Mouse (Mus musculus) frontal cortex, postnatal 36 days (tissue): ENCODE measurements around the gene Arhgef19.

Source experiments
- DNase-seq, 2 experiments: peaks; one replicate each; pipeline ENCODE4 v3.0.0; 2022; ENCODE audit warnings: low spot score in 2 of 2

The Arhgef19 gene

DNA sequence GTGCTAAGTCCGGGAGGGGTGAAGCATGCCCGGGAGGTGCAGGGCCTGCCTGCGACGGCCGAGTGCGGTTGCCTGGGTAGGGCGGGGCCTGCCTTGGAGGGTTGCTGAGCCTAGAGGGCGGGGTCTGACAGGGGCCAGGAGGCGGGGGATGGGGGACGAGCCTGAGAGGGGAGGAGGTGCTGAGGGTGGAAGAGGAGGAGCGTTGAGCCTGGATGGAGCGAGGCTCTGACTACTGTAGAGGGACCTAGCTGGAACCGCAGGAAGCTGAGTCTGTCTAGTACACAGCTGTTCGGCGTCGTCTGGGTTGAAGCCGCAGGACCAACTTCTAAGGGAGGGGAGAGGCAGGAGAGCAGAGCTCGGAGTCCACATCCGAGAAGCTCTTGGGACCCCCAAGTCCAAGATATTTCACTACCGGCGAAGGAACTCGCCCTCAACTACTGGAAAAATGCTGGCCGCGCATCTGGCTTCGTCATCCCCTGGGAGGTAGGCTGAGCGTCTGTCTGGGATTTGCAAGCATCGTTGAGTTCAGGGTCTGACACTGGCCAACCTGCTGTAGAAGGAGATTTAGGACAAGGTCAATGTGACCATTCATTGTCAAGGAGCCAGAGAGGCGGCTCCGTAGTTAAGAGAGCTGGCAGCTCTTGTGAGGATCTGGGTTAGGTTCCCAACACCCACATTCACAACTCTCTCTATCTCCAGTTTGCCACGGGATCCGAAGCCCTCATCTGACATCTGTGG is at the start of gene Arhgef19:
TSS of gene Arhgef19 (plus strand) at position 112 of the 738 bp plus-strand sequence.
- peak; percentile 34 to 47 for DNase-seq

DNA sequence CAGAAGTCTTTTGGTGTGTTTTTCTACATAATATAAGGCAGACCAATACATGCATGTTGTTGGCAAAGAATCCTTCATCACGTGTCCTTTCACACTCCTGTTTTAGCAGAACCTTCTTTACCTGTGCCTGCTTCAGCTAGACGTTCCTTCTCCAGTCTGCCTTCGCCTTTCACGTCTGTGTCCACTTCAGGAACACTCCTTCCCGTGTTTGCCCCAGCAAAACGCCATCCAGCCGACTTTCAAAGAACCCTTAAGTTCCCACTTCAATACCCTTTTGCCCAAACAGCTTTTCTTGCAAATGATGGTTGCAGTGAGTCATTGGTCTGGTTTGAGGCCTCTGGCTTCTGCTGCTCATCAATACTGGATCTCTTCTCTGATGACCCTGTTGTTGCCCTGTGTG is 48.0 kb upstream of the Arhgef19 start:
- DNase-seq: no peak

DNA sequence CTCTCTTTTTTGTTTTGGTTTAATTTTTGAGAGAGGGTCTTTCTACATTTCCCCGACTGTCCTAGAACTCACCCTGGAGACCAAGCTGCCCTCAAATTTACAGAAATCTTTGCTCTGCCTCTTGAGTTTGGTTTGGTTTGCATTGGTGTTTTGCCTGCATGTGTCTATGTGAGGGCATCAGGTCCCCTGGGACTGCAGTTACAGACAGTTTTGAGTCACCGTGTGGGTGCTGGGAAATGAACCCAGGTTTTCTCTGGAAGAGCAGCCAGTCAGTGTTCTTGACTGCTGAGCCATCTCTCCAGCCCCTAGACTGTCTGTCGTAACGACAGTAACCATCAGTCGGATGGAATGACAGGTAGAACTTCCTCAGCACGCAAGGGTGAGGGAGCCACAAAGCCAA is 44.7 kb upstream of the Arhgef19 start:
- no peak for DNase-seq

DNA sequence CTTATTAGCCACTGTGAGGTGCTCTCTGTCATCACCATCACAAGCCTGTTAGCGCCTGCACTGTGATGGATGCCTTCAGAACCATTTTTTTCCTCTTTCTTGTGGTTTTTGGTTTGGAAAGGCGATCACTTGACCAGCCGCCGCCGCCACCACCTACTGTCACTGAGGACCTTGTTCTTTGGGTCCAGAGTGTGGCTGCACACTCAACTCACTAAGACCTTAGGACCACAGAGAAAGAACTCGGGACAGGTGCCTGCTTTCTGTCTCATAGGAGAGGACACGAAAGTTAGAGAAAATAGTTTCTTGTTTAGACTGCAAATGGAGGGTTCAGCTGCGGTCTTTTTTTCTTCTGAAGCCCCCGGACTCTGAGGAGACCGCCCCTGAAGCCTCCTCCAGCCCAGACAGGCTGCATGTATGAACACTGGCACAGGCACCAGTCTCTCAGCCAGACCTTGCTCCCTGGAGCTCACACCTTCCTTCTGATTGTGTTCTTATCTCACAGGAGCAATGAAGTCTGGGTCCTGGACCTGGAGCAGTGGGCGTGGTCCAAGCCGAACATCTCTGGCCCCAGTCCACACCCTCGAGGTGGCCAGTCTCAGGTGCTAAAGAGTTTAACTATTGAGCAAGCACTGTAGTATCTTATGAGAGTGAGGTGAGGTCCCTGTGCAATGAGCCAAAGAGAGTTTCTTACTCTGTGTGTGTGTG is 42.2 kb upstream of the Arhgef19 start:
- DNase-seq: no peak

- DNase-seq: no peak
Measured at GRCm38 (mm10) chr4:141197686-141198035, 41.6 kb upstream of the Arhgef19 start.

DNA sequence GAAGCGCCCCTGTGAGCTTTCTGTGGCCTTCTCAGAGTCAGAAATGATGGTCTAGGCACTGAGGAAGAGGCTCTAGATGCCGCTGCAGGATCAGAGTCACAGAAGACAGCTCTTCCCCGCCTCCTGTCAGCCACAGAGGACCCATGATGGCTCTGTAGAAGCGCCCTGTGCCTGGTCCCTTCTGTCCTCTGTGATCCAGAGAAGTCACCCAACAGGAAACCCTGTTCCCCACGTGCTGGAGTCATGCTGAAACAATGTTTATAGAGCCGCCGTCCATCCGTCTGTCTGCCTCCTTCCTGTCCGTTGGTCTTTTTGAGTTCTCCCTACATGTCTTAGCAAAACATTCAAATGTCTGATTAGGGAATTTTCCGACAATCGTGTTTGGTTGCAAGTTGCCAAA is 38.4 kb upstream of the Arhgef19 start:
- no peak for DNase-seq

GRCm38 (mm10) chr4:141202192-141202591 is 37.1 kb upstream of the Arhgef19 start:
- no peak for DNase-seq

GRCm38 (mm10) chr4:141204580-141205061 is 34.7 kb upstream of the Arhgef19 start:
- DNase-seq: peak; percentile 36 to 48

- DNase-seq: no peak
Measured at GRCm38 (mm10) chr4:141207081-141207480, 32.2 kb upstream of the Arhgef19 start.

DNA sequence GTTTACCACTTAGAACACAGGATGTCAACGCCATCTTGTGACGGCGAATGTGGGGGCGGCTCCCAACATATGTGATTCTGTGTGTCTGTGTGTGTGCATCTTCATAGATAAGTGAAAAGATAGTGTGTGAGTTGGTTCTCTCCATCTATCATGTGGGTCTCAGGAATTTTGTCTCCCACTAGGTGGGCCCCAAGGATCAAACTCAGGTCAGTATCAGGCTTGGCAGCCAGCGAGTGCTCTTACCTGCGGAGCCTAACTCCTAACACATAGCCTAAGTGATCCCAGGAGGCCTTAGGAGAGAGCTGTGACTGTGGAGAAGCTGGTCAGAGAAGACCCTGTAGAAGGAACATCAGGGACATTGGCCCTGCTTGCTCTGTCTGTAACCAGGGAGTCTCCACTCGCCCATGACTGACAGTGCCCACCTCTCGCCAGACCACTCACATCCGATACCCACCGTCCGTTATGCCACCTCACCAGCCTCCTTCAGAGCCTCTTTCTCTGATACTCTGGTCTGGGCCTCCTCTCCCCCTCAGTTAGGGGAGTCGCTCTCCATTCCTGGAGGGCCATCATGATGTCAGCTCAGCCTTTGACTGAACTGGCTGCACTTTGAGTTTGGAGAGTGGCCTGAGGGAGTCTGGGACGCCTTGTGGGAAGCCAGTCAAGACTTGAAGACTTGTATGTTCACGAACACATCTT is 28.6 kb upstream of the Arhgef19 start:
- DNase-seq: no peak

GRCm38 (mm10) chr4:141211646-141212045 is 27.7 kb upstream of the Arhgef19 start:
- DNase-seq: no peak

GRCm38 (mm10) chr4:141212892-141213291 is 26.4 kb upstream of the Arhgef19 start:
- no peak for DNase-seq

DNA sequence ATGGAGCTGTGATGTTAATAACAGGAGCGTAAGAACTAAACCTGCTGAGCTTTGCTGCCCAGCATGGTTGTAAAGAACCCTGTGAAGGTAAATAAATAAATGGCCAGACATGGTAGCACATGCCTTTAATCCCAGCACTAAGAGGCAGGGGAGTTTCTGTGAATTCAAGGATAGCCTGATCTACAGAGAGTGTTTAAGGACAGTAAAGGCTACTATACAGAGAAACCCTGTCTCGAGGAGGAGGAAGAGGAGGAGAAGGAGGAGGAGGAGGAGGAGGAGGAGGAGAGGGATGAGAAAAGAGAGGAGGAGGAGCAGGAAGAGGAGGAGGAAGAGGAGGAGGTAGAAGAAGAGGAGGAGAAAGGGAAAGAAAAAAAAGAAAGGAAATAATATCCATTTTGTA is 26.0 kb upstream of the Arhgef19 start:
- DNase-seq: no peak

DNA sequence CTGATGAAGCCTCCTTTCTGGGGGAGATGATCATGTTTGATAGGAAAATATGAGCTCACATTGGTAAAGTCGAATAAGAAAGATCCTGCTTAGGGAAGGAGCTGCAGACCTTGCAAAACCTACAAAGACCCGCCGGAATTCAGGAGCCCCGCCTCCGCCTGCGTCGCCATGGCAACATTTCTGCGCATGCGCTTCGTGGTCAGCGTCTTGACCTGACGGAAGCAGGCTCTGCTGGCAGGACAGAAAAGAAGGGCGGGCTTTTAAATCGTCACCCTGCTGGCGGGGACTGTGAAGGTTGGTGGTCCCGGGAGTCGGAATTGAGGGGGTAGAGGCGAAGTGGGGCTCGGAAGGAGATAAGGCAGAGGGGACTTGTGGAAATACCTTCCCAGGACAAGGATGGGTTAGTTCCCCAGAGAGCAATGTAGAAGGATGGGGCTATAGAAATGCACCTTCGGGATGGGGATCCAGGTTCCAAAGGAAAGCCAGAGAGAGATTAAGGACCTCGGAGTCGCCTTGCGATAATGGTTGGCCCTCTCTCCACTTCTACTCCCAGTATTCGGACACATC is 25.4 kb upstream of the Arhgef19 start, which contains the start of gene Rsg1:
TSS of gene Rsg1 (plus strand) at position 187 of the 567 bp plus-strand sequence.
- peak; percentile 94 to 95 for DNase-seq

DNA sequence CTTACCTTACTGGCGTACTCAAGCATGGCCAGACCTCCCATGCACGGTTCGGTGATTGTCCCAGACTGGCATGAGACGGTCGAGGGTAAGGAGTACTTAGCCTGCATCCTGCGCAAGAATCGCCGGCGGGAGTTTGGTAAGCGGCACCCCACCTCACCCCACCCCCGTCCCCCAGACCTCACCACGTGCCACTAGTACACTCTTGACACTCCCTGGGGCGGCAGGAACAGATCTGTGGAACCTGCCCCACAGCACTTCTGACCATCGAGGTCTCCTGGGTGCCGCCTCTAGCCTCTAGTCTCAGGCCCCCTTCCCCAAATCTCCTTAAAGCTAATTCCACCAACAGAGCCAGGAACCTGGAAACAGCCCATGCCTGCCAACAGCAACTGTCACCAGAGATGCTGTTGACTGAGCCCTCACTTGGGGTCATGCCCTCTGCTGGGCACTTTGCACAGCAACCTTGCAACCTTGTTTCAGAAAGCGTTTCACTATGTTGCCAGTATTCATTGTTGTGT is 24.9 kb upstream of the Arhgef19 start:
- no peak for DNase-seq

GRCm38 (mm10) chr4:141219583-141220213 is 19.6 kb upstream of the Arhgef19 start:
- DNase-seq: no peak

DNA sequence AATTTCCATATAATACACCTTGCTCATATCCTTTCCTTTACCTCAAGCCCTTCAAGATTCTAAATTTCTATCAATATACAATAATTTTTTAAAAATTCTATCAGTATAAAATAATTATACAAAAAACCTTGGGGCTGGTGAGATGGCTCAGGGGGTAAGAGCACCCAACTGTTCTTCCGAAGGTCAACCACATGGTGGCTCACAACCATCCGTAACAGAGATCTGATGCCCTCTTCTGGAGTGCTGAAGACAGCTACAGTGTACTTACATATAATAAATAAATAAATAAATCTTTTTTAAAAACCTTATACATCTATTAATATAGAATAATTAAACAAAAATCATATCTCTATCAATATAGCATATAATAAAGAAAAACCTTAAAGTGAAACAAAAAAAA is 17.5 kb upstream of the Arhgef19 start:
- no peak for DNase-seq

GRCm38 (mm10) chr4:141222752-141223151 is 16.5 kb upstream of the Arhgef19 start:
- DNase-seq: no peak

DNA sequence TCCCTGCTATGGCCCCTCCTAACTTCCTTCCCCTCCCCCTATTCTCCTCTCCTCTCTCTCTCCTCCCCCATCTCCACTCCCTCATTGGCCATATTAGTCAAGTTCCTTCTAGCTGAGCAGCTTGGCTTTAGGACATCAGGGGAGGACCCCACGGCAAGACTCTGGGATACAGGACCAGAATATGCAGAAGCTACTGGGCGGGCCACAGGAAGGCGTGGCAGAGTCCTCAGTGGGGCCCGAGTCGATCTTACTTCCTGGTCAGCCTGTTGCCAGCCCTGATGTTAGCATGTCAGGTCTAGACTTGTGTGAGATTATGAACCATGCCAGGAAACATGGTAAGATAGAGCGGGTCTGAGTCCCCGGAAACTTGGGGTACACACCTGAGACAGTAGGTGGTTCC is 10.6 kb upstream of the Arhgef19 start:
- no peak for DNase-seq

GRCm38 (mm10) chr4:141233196-141233595 is 6.1 kb upstream of the Arhgef19 start:
- no peak for DNase-seq

- no peak for DNase-seq
Measured at GRCm38 (mm10) chr4:141235537-141236111, 3.7 kb upstream of the Arhgef19 start.
